Mouse (Mus musculus): ENCODE data around the gene Pm20d2. TPM values are rescaled to one million over a fixed set of nuclear protein-coding genes. Genes with fewer than 3 reads are reported as not detected.

Gene Pm20d2
- total RNA-seq, 2 experiments from 2014 or later = 0.62 TPM; not detected in 1

- no peak for ATAC-seq (replicated peaks; ENCODE audit: poor library complexity, severe bottlenecking)
These were observed 64.0 kb downstream of the Pm20d2 start for GRCm38 (mm10) chr4:33125409-33126084.

DNA sequence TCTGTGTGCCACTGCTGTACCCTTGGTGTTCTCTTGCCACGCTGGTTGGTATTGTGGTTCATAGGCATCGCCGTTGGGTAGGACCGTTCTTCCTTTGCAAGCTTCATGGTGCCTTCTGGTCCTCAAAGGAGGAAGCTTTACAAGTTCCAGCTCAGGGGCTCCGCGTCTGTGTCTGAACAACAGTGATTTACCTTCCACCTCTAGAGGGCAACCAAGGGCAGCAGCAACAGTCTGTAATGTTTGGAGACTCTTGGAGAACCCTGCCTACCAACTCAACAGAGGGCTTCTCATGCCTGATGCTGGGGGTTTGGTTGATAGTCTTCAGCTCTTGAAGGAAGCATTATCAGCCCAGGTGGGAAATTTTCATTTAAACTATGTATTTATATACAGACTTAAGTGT, 65.0 kb downstream of the Pm20d2 start:
- peak; percentile 81 for ATAC-seq (replicated peaks; ENCODE audit: poor library complexity, severe bottlenecking)

Other genes starting within 250 kb of the Pm20d2 start
- gene Ankrd6, start 238.9 kb downstream of the Pm20d2 start, total RNA-seq (2014; fragmentation: Nextera tagmentation) = 0.62 and 0.82 TPM in 2 replicates
- 0.26 and 0.98 TPM in 2 replicates for gene Ankrd6, start 238.9 kb downstream of the Pm20d2 start, total RNA-seq (2017)
- not detected in 2 replicates for gene Rragd, start 206.7 kb downstream of the Pm20d2 start, total RNA-seq (2014; fragmentation: Nextera tagmentation)
- gene Rragd, start 206.7 kb downstream of the Pm20d2 start, total RNA-seq (2017) = not detected in 2 replicates
- gene Ube2j1, start 158.3 kb downstream of the Pm20d2 start, total RNA-seq (2014; fragmentation: Nextera tagmentation) = 40.3 and 41.6 TPM in 2 replicates
- gene Ube2j1, start 158.3 kb downstream of the Pm20d2 start, total RNA-seq (2017) = 51.5 and 52.6 TPM in 2 replicates
- gene Gabrr2, start 126.7 kb downstream of the Pm20d2 start, total RNA-seq (2014; fragmentation: Nextera tagmentation) = not detected in 2 replicates
- gene Gabrr2, start 126.7 kb downstream of the Pm20d2 start, total RNA-seq (2017) = not detected in 2 replicates
- gene Gabrr1, start 57.2 kb downstream of the Pm20d2 start, total RNA-seq (2014; fragmentation: Nextera tagmentation) = not detected in 2 replicates
- not detected in 2 replicates for gene Gabrr1, start 57.2 kb downstream of the Pm20d2 start, total RNA-seq (2017)
- not detected in 2 replicates for gene Srsf12, start 19.3 kb upstream of the Pm20d2 start, total RNA-seq (2014; fragmentation: Nextera tagmentation)
- not detected in 2 replicates for gene Srsf12, start 19.3 kb upstream of the Pm20d2 start, total RNA-seq (2017)
- gene Pnrc1, start 100.4 kb upstream of the Pm20d2 start, total RNA-seq (2014; fragmentation: Nextera tagmentation) = 48.2 and 55.2 TPM in 2 replicates
- gene Pnrc1, start 100.4 kb upstream of the Pm20d2 start, total RNA-seq (2017) = 66.8 and 116 TPM in 2 replicates
- 25.7 and 41.5 TPM in 2 replicates for gene Rngtt, start 120.6 kb upstream of the Pm20d2 start, total RNA-seq (2014; fragmentation: Nextera tagmentation)
- 39.6 and 45.8 TPM in 2 replicates for gene Rngtt, start 120.6 kb upstream of the Pm20d2 start, total RNA-seq (2017)

Measured in granulocyte monocyte progenitor cell, adult 5-6 weeks (primary cell).